Mouse (Mus musculus) liver, adult (tissue): ENCODE results near the gene Hist1h4i.
A peak's percentile ranks its signal among the peaks of the same experiment; 100 is the strongest.

Source experiments
- GATA4 ChIP-seq: IDR thresholded peaks from 2 replicates; pipeline ENCODE4 v1.6.1; 2014; ENCODE audit warnings: mild to moderate bottlenecking, low read length; ENCODE audit not compliant: insufficient replicate concordance

Hist1h4i gene

DNA sequence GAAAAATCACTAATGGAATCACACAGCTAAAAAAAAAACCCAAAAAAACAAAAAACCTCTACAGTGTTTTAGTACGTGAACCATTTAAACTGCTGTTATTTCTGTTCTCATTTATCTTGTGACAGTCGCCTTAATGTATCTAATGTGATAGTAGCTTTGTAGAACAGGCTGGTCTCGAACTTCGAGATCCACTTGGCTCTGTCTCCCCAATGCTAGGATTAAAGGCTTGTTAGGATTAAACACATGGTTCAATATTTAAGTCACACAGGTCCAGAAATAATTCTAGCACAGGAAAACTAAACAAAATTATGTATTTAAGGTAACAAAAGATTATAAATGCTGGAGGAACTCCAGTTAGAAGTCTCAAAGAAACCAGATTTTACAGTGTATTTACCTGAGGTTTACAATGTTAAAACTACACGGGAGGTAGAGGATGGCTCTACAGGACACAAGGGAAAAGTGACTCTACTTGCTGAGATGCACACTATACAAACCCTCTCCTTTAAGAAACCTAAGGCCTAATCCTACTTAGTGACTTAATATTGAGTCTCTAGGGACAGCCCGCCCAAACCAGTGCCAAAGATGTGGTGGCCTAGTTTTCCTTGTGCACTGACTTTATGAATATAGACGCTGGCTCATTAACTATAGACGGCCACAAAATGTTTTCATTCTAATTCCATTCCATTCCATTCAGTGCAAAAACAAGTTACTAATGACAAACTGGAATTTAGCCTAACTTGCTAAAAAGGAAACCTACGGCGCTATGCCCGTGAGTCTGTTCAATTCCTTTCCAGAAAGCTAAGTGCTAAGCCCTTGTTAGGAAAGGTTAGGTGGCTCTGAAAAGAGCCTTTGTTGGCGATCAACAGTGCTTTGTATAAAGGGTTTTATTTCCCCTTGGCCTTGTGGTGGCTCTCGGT lies 747 bp upstream of the Hist1h4i start:
- no peak for TF ChIP-seq GATA4

DNA sequence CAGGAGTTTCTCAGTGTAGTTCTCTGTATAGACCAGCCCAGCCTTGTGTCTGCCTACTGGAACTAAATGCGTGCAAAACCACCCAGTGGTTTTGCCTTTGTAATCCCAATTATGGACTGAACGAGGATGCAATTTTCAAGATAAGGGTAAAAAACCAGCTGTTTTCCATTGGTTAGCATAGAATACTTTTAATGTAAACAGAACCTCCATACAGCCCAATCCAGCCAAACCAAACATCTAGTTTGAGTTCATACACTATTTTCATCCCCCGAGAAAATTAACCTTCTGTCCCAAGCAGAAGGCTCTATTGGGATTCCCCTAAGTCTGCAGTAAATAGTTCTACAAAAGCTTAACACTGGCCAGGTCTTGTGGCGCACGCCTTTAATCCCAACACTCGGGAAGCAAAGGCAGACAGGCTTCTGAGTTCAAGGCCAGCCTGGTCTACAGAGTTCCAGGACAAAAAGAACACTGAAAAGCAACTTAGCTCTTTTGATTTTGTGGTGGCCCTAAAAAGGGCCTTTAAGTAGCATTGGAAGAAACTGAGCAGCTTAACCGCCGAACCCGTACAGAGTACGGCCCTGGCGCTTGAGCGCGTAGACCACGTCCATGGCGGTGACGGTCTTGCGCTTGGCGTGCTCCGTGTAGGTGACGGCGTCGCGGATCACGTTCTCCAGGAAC lies 559 bp downstream of the Hist1h4i start:
- TF ChIP-seq GATA4, result no peak

DNA sequence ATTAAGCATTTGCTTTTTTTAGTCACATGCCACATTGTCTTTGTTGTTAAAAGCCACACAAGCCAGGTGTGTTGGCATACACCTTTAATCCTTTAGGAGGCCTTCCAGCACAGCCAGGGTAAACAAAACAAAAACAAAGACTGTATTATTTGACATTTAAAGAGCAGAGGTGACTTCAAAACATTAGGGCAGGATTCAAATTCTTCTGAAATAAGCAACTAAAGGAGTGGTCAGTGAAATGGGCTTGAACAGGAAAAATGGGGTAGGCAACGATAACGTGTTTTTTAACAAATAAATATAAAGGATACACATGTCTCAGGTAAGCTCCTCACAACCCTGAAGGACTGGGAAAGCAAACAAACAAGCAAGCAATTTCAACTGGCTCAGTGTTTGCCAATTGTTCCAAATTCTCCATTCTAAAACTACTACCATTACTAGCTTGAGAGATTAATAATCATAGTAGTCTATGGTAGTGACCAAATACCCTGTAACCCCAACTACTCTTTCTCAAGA lies 1.2 kb downstream of the Hist1h4i start:
- no peak for TF ChIP-seq GATA4

DNA sequence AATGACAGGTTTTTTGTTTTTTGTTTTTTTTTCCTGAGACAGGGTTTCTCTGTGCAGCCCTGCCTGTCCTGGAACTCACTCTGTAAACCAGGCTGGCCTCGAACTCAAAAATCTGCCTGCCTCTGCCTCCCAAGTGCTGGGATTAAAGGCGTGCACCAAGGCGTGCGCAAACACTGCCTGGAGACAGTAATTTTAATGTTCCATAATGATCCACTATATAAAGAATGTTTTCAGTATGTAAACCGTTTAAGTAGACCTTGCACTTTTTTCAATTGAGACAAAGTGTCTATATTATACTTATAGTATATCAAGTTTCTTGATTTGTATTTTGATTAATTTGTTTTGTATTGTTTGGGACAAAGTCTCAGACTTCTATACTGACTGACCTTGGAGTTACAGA lies 1.8 kb downstream of the Hist1h4i start:
- no peak for TF ChIP-seq GATA4

DNA sequence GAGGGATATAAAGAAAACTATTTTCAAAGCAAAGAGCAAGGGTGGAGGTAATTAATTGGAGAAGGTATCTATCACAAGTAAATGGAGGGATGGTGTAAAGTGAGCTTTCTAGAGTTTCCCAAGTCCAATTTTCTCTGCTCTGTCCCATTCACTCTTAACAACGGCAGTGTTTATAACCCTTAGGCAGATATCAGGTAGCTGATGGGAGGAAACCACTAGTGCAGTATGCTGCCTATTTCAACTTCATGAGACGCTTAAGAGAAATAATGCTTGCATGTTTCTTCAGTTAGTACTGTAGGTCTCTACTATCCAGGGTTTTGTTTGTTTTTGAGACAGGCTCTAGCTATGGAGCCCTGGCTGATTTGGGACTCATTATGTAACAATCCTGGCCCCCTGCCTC lies 3.7 kb downstream of the Hist1h4i start:
- TF ChIP-seq GATA4, result no peak

DNA sequence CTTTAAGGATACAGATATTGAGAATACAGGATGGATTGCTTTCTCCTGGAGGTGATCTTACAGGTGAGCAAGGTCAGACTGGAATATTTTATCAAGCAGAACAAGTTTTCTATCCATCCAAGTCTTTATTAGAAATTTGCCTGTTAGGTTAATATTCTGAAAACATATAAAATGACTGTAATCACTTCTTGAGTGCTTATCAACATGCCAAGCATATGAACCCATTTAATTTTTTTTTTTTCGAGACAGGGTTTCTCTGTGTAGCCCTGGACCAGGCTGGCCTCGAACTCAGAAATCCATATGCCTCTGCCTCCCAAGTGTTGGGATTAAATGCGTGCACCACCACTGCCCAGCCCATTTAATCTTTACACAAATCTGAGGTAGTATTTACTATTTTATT lies 4.2 kb downstream of the Hist1h4i start:
- TF ChIP-seq GATA4, result no peak

DNA sequence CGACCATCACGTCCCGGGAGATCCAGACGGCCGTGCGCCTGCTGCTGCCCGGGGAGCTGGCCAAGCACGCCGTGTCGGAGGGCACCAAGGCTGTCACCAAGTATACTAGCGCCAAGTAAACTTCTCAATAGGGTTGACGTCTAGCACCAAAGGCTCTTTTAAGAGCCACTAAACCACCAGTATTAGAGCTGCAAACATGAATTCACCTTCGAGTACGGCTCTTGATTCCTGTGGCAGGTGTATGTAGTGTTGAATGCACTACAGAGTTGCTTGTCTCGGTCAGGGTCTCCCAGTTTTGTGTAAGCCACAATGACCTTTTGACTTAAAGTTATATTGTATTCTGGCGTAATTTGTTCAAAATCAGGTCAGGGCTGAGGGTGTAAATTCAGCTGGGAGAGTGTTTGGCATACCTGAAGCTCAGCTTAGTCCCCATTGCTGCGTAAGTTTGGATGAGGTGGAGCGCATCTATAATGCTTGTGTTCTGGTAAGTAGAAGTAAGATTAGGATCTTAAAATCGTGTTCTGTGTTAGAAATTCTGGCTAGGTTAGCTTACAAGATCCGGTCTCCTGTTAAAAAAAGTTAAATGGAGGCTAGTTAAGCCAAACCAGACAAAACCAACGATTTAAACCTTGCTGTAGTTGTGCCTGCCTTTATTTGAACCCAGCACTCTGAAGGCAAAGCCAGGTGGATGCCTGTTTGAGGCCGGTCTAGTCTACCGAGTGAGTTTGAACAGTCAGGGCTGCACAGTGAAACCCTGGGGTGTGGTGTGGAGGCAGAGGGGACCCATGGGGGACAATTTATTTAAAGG lies 4.8 kb downstream of the Hist1h4i start:
- TF ChIP-seq GATA4, result no peak

DNA sequence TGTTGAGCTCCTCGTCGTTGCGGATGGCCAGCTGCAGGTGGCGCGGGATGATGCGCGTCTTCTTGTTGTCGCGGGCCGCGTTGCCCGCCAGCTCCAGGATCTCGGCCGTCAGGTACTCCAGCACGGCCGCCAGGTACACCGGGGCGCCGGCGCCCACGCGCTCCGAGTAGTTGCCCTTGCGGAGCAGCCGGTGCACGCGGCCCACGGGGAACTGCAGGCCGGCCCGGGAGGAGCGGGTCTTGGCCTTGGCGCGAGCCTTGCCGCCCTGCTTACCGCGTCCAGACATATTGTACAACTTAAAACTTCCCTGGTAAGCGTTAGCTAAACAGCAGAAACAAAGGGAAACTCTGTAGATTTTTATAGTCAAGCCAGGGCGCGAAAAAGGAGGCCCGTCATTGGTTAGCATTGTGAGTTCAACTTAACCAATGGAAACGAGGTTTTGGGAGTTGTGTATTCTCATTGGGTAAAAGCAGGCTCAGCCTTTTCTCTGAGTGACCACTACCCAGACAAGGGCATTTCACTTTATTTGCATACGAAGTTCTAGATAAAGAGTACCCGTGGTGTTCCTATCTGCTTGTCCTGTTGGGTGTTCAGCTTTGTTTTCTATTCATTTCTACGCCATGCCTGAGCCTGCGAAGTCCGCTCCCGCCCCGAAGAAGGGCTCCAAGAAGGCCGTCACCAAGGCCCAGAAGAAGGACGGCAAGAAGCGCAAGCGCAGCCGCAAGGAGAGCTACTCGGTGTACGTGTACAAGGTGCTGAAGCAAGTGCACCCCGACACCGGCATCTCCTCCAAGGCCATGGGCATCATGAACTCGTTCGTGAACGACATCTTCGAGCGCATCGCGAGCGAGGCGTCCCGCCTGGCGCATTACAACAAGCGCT lies 5.7 kb downstream of the Hist1h4i start, which contains the start of the genes Hist1h2ah and Hist1h2bk:
TSS of gene Hist1h2ah (minus strand) at position 302 of the 882 bp plus-strand sequence.
TSS of gene Hist1h2bk (plus strand) at position 604 of the 882 bp plus-strand sequence.
- peak; percentile 39; the same call in 1 of the 2 replicates for TF ChIP-seq GATA4

DNA sequence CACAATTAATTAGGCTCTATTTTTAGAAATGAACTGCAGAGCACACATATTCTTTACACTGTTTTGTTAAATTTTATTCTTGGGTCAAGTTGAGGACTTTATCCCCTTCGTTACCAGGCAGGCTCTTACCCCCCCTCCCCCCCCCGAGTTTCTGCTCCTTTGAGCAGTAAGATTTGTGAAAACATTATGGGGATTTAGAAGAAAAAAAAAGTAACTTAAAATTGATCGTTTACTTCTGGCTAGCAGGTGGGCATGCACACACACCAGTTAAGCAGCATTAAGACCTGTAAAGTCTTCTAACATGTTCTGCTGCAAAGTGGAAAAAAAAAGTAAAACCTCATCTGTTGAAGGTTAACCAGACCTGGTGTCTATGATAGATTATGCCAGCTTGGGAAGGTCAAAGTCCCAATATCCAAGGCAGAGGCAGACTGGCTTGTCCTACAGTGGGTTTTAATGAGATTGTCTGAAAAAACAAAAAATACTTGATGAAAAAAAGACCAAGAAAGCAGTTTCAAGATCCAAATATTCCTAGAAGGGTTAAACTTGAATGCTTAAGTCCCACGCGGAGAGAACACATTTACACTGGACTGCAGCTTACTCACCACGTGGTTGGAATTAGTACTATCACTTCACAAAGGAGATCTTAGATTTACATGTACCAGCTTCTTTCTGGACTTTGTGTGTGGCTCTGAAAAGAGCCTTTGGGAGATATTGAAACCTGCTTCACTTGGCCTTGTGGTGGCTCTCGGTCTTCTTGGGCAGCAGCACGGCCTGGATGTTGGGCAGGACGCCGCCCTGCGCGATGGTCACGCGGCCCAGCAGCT lies 6.5 kb downstream of the Hist1h4i start:
- no peak for TF ChIP-seq GATA4

DNA sequence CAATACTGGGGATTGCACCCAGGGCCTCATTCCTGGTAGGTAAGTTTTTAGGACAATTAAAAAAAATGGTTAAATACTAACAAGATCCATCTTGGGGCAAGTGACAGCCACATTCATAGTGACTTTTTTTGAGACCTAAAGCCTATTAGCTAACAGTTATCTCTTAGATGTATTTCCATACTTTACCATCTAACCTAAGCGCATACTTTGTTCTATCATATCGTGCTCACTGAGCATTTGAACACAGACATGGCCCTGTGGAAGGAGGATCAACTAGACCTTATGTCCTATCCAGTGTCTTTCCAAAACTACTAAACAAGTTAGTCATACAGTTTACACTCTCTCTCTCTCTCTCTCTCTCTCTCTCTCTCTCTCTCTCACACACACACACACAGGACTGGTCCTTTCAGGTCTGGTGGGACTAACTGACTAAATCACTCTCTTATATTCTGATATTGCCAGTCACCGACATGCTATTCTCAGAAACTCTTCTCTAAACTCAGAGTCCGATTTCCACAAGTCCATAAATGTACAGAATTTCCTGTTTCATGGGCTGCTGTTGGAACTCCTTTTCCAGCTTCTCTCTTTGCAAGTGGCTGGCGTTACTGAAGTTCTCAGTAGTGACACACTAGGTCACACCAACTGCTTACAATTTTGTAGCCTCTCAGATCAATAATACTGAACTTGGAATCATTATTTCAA lies 7.3 kb downstream of the Hist1h4i start:
- no peak for TF ChIP-seq GATA4

DNA sequence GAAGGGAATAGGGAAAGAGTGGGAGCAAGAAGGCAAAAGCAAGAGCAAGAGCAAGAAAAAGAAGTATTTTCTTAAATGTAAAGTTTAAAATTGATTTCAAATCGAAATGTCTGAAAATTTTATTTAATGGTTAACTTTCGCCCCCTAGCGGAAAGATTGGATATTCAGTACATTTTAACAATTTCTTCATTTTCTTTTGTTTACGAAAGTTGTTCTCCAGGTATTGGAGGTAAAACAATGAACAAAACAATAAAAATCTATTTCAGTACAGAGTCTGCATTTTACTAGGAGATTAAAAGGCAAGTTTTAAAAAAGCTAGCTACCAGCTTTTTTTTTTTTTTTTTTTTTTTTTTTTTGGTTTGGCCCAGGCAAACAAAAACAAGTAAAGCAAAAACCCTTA lies 10.7 kb downstream of the Hist1h4i start:
- TF ChIP-seq GATA4, result no peak

DNA sequence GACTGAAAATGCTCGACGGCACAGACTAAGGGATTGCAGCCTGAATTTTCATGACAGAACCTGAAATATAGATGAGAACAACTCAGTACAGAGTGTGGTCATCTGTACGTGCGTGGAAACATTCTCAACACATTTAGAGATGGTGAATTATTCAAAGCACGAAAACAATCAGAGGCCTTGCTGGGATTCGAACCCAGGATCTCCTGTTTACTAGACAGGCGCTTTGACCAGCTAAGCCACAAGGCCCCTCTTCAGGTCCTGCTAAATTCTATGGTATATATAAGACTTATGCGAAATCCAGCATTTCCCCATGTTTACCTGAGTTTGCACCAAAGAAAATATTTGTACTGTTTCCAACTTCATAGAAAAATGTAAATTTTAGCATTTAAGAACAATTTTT lies 11.2 kb downstream of the Hist1h4i start:
- TF ChIP-seq GATA4, result no peak
